Mouse (Mus musculus): ENCODE measurements around the gene Olfr547. TPM values are rescaled to one million over a fixed set of nuclear protein-coding genes. Genes with fewer than 3 reads are reported as not detected.
A peak's percentile ranks its signal among the peaks of the same experiment; 100 is the strongest.

The Olfr547 gene
- total and polyA plus RNA-seq, 3 experiments, result not detected

GRCm38 (mm10) chr7:102541251-102541650 is 6.7 kb downstream of the Olfr547 start:
- Histone ChIP-seq H3K9ac (ENCODE audit: insufficient read depth, low read depth) (no peak overlapping the region), H3K27me3 (replicated peaks) (no peaks in the 10 kb centered on the region), H3K9me3 (replicated peaks; ENCODE audit: low read length) (no peaks in the 10 kb centered on the region), H3K4me2 (ENCODE audit: insufficient read depth, low read depth, poor library complexity, severe bottlenecking) (no peak overlapping the region), H3K36me3 (replicated peaks in 1 of 2; ENCODE audit: control insufficient read depth in 1 of 2, insufficient read depth in 1 of 2, low read length in 1 of 2) (no peaks in the 10 kb centered on the region), H3K27ac (ENCODE audit: insufficient read depth, low read depth) (no peak overlapping the region), H3K4me3 (replicated peaks in 1 of 3; ENCODE audit: low read depth in 2 of 3, low read length in 2 of 3, poor library complexity in 1 of 3) (no peak overlapping the region), H3K79me2 (replicated peaks; ENCODE audit: control insufficient read depth, extremely low read depth, insufficient read depth, poor library complexity, severe bottlenecking) (no peaks in the 10 kb centered on the region), H3K4me1 (ENCODE audit: control insufficient read depth in 1 of 2, insufficient read depth in 2 of 2) (peaks cover 0 to 12% of the 10 kb centered on the region in 2 experiments; a peak in 2 of 4 replicates)
- in situ Hi-C loops (cut with MboI; ENCODE audit: low pct_ligation_motif_present, low pct_unique_long_range_greater_than_20kb, low sequenced_read_pairs) (no loop called here), dilution Hi-C loops (cut with MboI; ENCODE audit: extremely low pct_ligation_motif_present, extremely low pct_unique_long_range_greater_than_20kb, low sequenced_read_pairs) (no loop called here)
- DNase-seq (ENCODE audit: extremely low read depth), result no peak
- TF ChIP-seq CTCF (conservative IDR thresholded peaks at IDR 0.05 in 1 of 2, IDR thresholded peaks at IDR 0.05 in 1 of 2; ENCODE audit: low read depth in 2 of 2, low read length in 2 of 2), result peak in 1 of 2 experiments; percentile 40; a peak in 2 of 4 replicates
- no peak for TF ChIP-seq POLR2A (IDR thresholded peaks at IDR 0.05; ENCODE audit: low read depth, low read length)

DNA sequence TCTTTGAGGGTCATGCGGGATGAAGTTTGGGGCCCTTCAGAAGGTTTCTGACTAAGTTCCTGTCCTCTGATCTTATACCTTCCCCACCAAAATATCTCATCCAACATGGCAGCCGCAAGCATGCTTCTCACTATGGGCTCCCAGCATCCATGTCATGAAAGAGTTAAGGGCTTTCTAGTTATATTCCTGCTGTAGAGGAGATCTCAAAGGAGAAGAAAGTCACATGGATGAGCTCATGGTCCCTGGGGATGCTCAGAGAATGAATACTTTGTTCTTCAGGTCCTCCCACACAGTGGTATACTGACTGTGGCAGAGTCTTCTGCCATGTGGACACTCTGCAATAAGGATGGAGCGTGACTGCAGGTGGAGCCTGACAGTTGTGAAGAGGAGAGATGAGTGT is 15.0 kb downstream of the Olfr547 start, which contains the start of gene Olfr549:
Olfr549 (plus strand) TSS at position 301 of the 400 bp plus-strand sequence.
- H3K27ac ChIP-seq (ENCODE audit: insufficient read depth, low read depth), result no peak within 1 kb of the TSS
- H3K79me2 ChIP-seq (replicated peaks; ENCODE audit: control insufficient read depth, extremely low read depth, insufficient read depth, poor library complexity, severe bottlenecking), result no peaks in the 10 kb centered on the region
- H3K4me3 ChIP-seq (replicated peaks in 1 of 3; ENCODE audit: low read depth in 2 of 3, low read length in 2 of 3, poor library complexity in 1 of 3), result no peak within 1 kb of the TSS
- no peak for DNase-seq (ENCODE audit: extremely low read depth)
- in situ Hi-C loops (cut with MboI; ENCODE audit: low pct_ligation_motif_present, low pct_unique_long_range_greater_than_20kb, low sequenced_read_pairs) (no loop called here), dilution Hi-C loops (cut with MboI; ENCODE audit: extremely low pct_ligation_motif_present, extremely low pct_unique_long_range_greater_than_20kb, low sequenced_read_pairs) (no loop called here)
- H3K36me3 ChIP-seq (replicated peaks in 1 of 2; ENCODE audit: control insufficient read depth in 1 of 2, insufficient read depth in 1 of 2, low read length in 1 of 2), result no peaks in the 10 kb centered on the region
- no peak within 1 kb of the TSS for H3K9ac ChIP-seq (ENCODE audit: insufficient read depth, low read depth)
- no peaks in the 10 kb centered on the region for H3K9me3 ChIP-seq (replicated peaks; ENCODE audit: low read length)
- no peak within 1 kb of the TSS for H3K4me2 ChIP-seq (ENCODE audit: insufficient read depth, low read depth, poor library complexity, severe bottlenecking)
- H3K4me1 ChIP-seq (ENCODE audit: control insufficient read depth in 1 of 2, insufficient read depth in 2 of 2), result peaks cover 6 to 10% of the 10 kb centered on the region in 2 experiments
- H3K27me3 ChIP-seq (replicated peaks), result no peaks in the 10 kb centered on the region
- TF ChIP-seq CHD2 (IDR thresholded peaks at IDR 0.05; ENCODE audit: low read length) (no peak), TBP (conservative IDR thresholded peaks at IDR 0.05; ENCODE audit: low read depth, low read length) (no peak), ELF1 (IDR thresholded peaks at IDR 0.05; ENCODE audit: low read depth, low read length) (no peak), SMC3 (IDR thresholded peaks at IDR 0.05; ENCODE audit: low read depth, low read length) (no peak), USF2 (conservative IDR thresholded peaks at IDR 0.05; ENCODE audit: low read depth, low read length) (no peak), MEF2A (IDR thresholded peaks at IDR 0.05; ENCODE audit: borderline replicate concordance, low read depth, low read length) (no peak)

DNA sequence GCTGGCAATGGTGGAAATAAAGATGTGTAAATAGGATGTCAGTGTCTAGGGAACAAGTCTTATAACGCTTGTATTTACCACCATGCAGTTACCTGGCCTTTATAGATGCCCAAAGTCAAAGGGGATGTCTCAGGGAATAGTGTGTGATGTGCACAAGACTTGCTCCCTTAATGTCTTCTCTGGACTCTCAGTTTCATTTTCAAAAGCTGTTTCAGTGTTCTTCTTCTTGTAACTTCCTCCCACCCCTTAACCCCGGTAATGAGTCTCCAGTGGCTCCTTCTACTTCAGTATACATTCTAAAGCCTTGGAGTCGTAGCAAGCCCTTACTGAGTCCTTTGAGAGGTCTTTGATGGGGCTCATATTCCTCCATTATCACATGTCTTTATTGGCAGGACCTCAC is 18.7 kb downstream of the Olfr547 start:
- no peaks in the 10 kb centered on the region for H3K27me3 ChIP-seq (replicated peaks)
- H3K36me3 ChIP-seq (replicated peaks in 1 of 2; ENCODE audit: control insufficient read depth in 1 of 2, insufficient read depth in 1 of 2, low read length in 1 of 2), result peaks cover 0 to 2% of the 10 kb centered on the region in 2 experiments
- no peak overlapping the region for H3K4me3 ChIP-seq (replicated peaks in 1 of 3; ENCODE audit: low read depth in 2 of 3, low read length in 2 of 3, poor library complexity in 1 of 3)
- TF ChIP-seq MAFK (IDR thresholded peaks at IDR 0.05; ENCODE audit: insufficient replicate concordance, low read length) (no peak), JUN (IDR thresholded peaks at IDR 0.05; ENCODE audit: insufficient read depth, low read depth, low read length) (no peak), BHLHE40 (IDR thresholded peaks at IDR 0.05; ENCODE audit: low read depth, low read length) (peak; percentile 34; the same call in 1 of the 2 replicates), EP300 (IDR thresholded peaks at IDR 0.05; ENCODE audit: low read length) (0 out of 2 replicates have a peak, but pooled peaks have one; percentile 7), PAX5 (IDR thresholded peaks at IDR 0.05; ENCODE audit: low read length) (no peak), ZC3H11A (IDR thresholded peaks at IDR 0.05; ENCODE audit: low read depth, low read length) (no peak), POLR2AphosphoS2 (IDR thresholded peaks at IDR 0.05; ENCODE audit: low read depth, low read length) (no peak), NELFE (IDR thresholded peaks at IDR 0.05; ENCODE audit: low read depth, low read length) (no peak), ZKSCAN1 (IDR thresholded peaks at IDR 0.05; ENCODE audit: borderline replicate concordance, low read depth, low read length) (no peak), MXI1 (IDR thresholded peaks at IDR 0.05; ENCODE audit: low read depth, low read length) (no peak), MAZ (IDR thresholded peaks at IDR 0.05; ENCODE audit: low read depth, low read length) (no peak)
- DNase-seq (ENCODE audit: extremely low read depth), result peak; percentile 14
- dilution Hi-C loops (cut with MboI; ENCODE audit: extremely low pct_ligation_motif_present, extremely low pct_unique_long_range_greater_than_20kb, low sequenced_read_pairs) (no loop called here), in situ Hi-C loops (cut with MboI; ENCODE audit: low pct_ligation_motif_present, low pct_unique_long_range_greater_than_20kb, low sequenced_read_pairs) (no loop called here)
- H3K9me3 ChIP-seq (replicated peaks; ENCODE audit: low read length), result no peaks in the 10 kb centered on the region
- no peak overlapping the region for H3K27ac ChIP-seq (ENCODE audit: insufficient read depth, low read depth)
- peak overlapping the region; percentile 72 for H3K4me2 ChIP-seq (ENCODE audit: insufficient read depth, low read depth, poor library complexity, severe bottlenecking)
- H3K79me2 ChIP-seq (replicated peaks; ENCODE audit: control insufficient read depth, extremely low read depth, insufficient read depth, poor library complexity, severe bottlenecking), result no peaks in the 10 kb centered on the region
- peaks cover 6 to 10% of the 10 kb centered on the region in 2 experiments for H3K4me1 ChIP-seq (ENCODE audit: control insufficient read depth in 1 of 2, insufficient read depth in 2 of 2)
- H3K9ac ChIP-seq (ENCODE audit: insufficient read depth, low read depth), result no peak overlapping the region
